Mouse (Mus musculus) thymus, adult 18-20 months (tissue): ENCODE results near the gene Mnt.
"Not testable (repeated sequence)": the region's sequence is repeated elsewhere in the genome, so short reads cannot be mapped to it uniquely, and the experiment has no call there.

Experiments used
- DNase-seq, 2 experiments: peaks; one replicate each; pipeline ENCODE4 v3.0.0; 2022; ENCODE audit warnings: mixed read lengths in 2 of 2

Gene Mnt

GRCm38 (mm10) chr11:74830256-74831161 lies at the start of gene Mnt:
Mnt (plus strand) TSS chr11:74830920.
- peak; percentile 90 to 94 for DNase-seq

GRCm38 (mm10) chr11:74792874-74793273 lies 37.8 kb upstream of the Mnt start:
- no peak for DNase-seq

- DNase-seq: no peak
Observed at GRCm38 (mm10) chr11:74800658-74801057, 30.1 kb upstream of the Mnt start.

GRCm38 (mm10) chr11:74804081-74804627 lies 26.6 kb upstream of the Mnt start:
- DNase-seq: no peak

GRCm38 (mm10) chr11:74807246-74807882 lies 23.4 kb upstream of the Mnt start:
- no peak for DNase-seq

- DNase-seq: no peak
Observed at GRCm38 (mm10) chr11:74808251-74808853, 22.4 kb upstream of the Mnt start.

GRCm38 (mm10) chr11:74810134-74810533 lies 20.6 kb upstream of the Mnt start:
- no peak for DNase-seq

GRCm38 (mm10) chr11:74811027-74811426 lies 19.7 kb upstream of the Mnt start:
- not testable (repeated sequence) for DNase-seq

GRCm38 (mm10) chr11:74811538-74811937 lies 19.2 kb upstream of the Mnt start:
- DNase-seq: no peak

- no peak for DNase-seq
Observed at GRCm38 (mm10) chr11:74815795-74816194, 14.9 kb upstream of the Mnt start.

GRCm38 (mm10) chr11:74820921-74821320 lies 9.8 kb upstream of the Mnt start:
- DNase-seq: no peak

- DNase-seq: no peak
Observed at GRCm38 (mm10) chr11:74821463-74821862, 9.3 kb upstream of the Mnt start.

GRCm38 (mm10) chr11:74822746-74823440 lies 7.8 kb upstream of the Mnt start:
- no peak for DNase-seq

GRCm38 (mm10) chr11:74826151-74826550 lies 4.6 kb upstream of the Mnt start:
- no peak for DNase-seq

GRCm38 (mm10) chr11:74826702-74827101 lies 4.0 kb upstream of the Mnt start:
- no peak for DNase-seq

GRCm38 (mm10) chr11:74827791-74828403 lies 2.8 kb upstream of the Mnt start:
- no peak for DNase-seq

- DNase-seq: no peak
Observed at GRCm38 (mm10) chr11:74828404-74828931, 2.3 kb upstream of the Mnt start.

GRCm38 (mm10) chr11:74828965-74829550 lies 1.7 kb upstream of the Mnt start:
- DNase-seq: no peak

GRCm38 (mm10) chr11:74829812-74830211 lies 908 bp upstream of the Mnt start:
- DNase-seq: peak; percentile 70 to 81

- peak; percentile 53 to 56 for DNase-seq
Observed at GRCm38 (mm10) chr11:74831191-74831605, 478 bp downstream of the Mnt start.
